Comparison of ENCODE assay signal across 14 mouse cellular contexts in the genomic region with DNA sequence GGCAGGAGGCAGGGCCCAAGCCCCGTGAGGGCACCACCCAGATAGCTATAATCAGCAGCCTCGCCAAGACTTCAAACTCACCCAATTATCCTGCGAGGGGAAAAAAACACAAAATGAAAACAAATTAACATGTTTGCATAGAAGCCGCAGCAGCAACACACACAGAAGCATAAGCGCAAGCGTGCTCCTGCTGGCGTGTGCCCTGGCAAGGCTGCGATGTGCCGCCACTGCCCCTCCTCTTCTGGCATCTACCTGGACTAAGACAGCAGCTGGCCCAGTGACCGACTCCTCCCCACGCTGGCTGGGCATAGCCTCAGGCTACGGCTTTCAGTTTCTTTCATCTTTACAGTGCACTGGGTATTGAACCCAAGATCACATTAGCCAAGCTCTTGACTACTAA. TPM values are rescaled to one million over a fixed set of nuclear protein-coding genes. Genes with fewer than 3 reads are reported as not detected.
DNase-seq lines count a peak whose midpoint lies in the region; ATAC-seq and TF ChIP-seq lines count a peak whose summit lies in the region.
"Had no signal": no experiment of that assay in that cellular context is flagged by ENCODE, and none has a peak within 500 bp of the region (broad histone marks: within the 10 kb centered on the region; RNA-seq: fewer than 3 reads in every experiment).

No protein-coding gene starts in this region.

- H3K27me3 ChIP-seq in kidney, postnatal 0 days (ENCODE audit: insufficient read depth, low read length) = no peaks in the 10 kb centered on the region
- peaks cover 46% of the 10 kb centered on the region for H3K27me3 ChIP-seq in forebrain, embryonic 15.5 days
- no peaks in the 10 kb centered on the region for H3K27me3 ChIP-seq in hindbrain, embryonic 15.5 days
- peaks cover 25% of the 10 kb centered on the region for H3K27me3 ChIP-seq in heart, embryonic 12.5 days (replicated peaks)

- H3K9ac ChIP-seq in kidney, postnatal 0 days (ENCODE audit: low read depth, low read length) = no peak overlapping the region
- H3K9ac ChIP-seq in forebrain, embryonic 15.5 days (replicated peaks) = no peak overlapping the region
- no peak overlapping the region for H3K9ac ChIP-seq in hindbrain, embryonic 15.5 days
- no peak overlapping the region for H3K9ac ChIP-seq in heart, embryonic 12.5 days
- H3K9ac ChIP-seq: embryonic facial prominence, embryonic 13.5 days; heart, embryonic 13.5 days had no signal

- H3K27ac ChIP-seq in kidney, postnatal 0 days = peak overlapping the region; percentile 36; the same call in 1 of the 2 replicates
- H3K27ac ChIP-seq in forebrain, embryonic 15.5 days (replicated peaks) = 0 out of 2 replicates have a peak overlapping the region, but pooled peaks have one; percentile 4
- peak overlapping the region; percentile 44 for H3K27ac ChIP-seq in hindbrain, embryonic 15.5 days (replicated peaks)
- no peak overlapping the region for H3K27ac ChIP-seq in heart, embryonic 12.5 days (ENCODE audit: poor library complexity, severe bottlenecking)
- H3K27ac ChIP-seq: embryonic facial prominence, embryonic 13.5 days; heart, embryonic 13.5 days had no signal

- H3K9me3 ChIP-seq in kidney, postnatal 0 days (replicated peaks; ENCODE audit: low read length) = no peaks in the 10 kb centered on the region
- H3K9me3 ChIP-seq in forebrain, embryonic 15.5 days = no peaks in the 10 kb centered on the region
- no peaks in the 10 kb centered on the region for H3K9me3 ChIP-seq in hindbrain, embryonic 15.5 days
- H3K9me3 ChIP-seq in heart, embryonic 12.5 days (replicated peaks) = no peaks in the 10 kb centered on the region
- H3K9me3 ChIP-seq: embryonic facial prominence, embryonic 13.5 days; heart, embryonic 13.5 days had no signal

- WGBS in kidney, postnatal 0 days = 70% methylated on average over 12 of the region's 12 CpGs
- 25% methylated on average over 12 of the region's 12 CpGs for WGBS in forebrain, embryonic 15.5 days
- 32% methylated on average over 12 of the region's 12 CpGs for WGBS in hindbrain, embryonic 15.5 days
- 81% methylated on average over 12 of the region's 12 CpGs for WGBS in heart, embryonic 12.5 days

- TF ChIP-seq CTCF in kidney, postnatal 0 days (IDR thresholded peaks at IDR 0.05; ENCODE audit: low read depth) = no peak

- H3K36me3 ChIP-seq in kidney, postnatal 0 days (ENCODE audit: insufficient read depth, low read length) = no peaks in the 10 kb centered on the region
- H3K36me3 ChIP-seq in forebrain, embryonic 15.5 days = no peaks in the 10 kb centered on the region
- no peaks in the 10 kb centered on the region for H3K36me3 ChIP-seq in hindbrain, embryonic 15.5 days
- H3K36me3 ChIP-seq in heart, embryonic 12.5 days = no peaks in the 10 kb centered on the region
- H3K36me3 ChIP-seq: embryonic facial prominence, embryonic 13.5 days; heart, embryonic 13.5 days had no signal

- peak; percentile 50 to 77 for DNase-seq in adrenal gland, adult (ENCODE audit: inconsistent age in 2 of 2, low spot score in 1 of 2)
- DNase-seq in adrenal gland, adult 8-10 months = no peak
- no peak for DNase-seq in kidney, postnatal 0 days (ENCODE audit: low spot score)
- no peak for DNase-seq in kidney, adult 8-10 months
- DNase-seq in left cerebral cortex, adult 8-10 months (ENCODE audit: low spot score in 2 of 2) = no peak
- DNase-seq: cerebellum, postnatal 25 days; layer of hippocampus, adult 9-11 months; thymus, adult 2 months had no signal

- no peak for ATAC-seq in kidney, postnatal 0 days (replicated peaks; ENCODE audit: low FRiP score, low read depth)
- no peak for ATAC-seq in forebrain, embryonic 15.5 days (replicated peaks)
- no peak for ATAC-seq in hindbrain, embryonic 15.5 days (ENCODE audit: low FRiP score, low read depth)
- no peak for ATAC-seq in heart, embryonic 12.5 days (ENCODE audit: insufficient number of reproducible peaks, low FRiP score)

- H3K4me2 ChIP-seq in kidney, postnatal 0 days (ENCODE audit: low read length) = no peak overlapping the region
- no peak overlapping the region for H3K4me2 ChIP-seq in forebrain, embryonic 15.5 days (replicated peaks)
- H3K4me2 ChIP-seq in hindbrain, embryonic 15.5 days = no peak overlapping the region
- no peak overlapping the region for H3K4me2 ChIP-seq in heart, embryonic 12.5 days
- H3K4me2 ChIP-seq: embryonic facial prominence, embryonic 13.5 days; heart, embryonic 13.5 days had no signal

- peaks cover 47% of the 10 kb centered on the region for H3K4me1 ChIP-seq in kidney, postnatal 0 days (replicated peaks; ENCODE audit: insufficient read depth, low read length)
- H3K4me1 ChIP-seq in forebrain, embryonic 15.5 days = peaks cover 71% of the 10 kb centered on the region
- H3K4me1 ChIP-seq in hindbrain, embryonic 15.5 days (replicated peaks) = peaks cover 78% of the 10 kb centered on the region
- H3K4me1 ChIP-seq in heart, embryonic 12.5 days (replicated peaks) = peaks cover 5% of the 10 kb centered on the region; the same call in 1 of the 2 replicates

- no peak overlapping the region for H3K4me3 ChIP-seq in kidney, postnatal 0 days (replicated peaks; ENCODE audit: low read depth, low read length)
- no peak overlapping the region for H3K4me3 ChIP-seq in forebrain, embryonic 15.5 days
- no peak overlapping the region for H3K4me3 ChIP-seq in hindbrain, embryonic 15.5 days
- no peak overlapping the region for H3K4me3 ChIP-seq in heart, embryonic 12.5 days
- H3K4me3 ChIP-seq: embryonic facial prominence, embryonic 13.5 days; heart, embryonic 13.5 days; myocyte had no signal

RNA-seq across cellular contexts. Expression of a gene that starts 13.7 kb away (rescaled TPM):
- total RNA-seq in adrenal gland, adult 8-10 months (2022) = 10 to 100 TPM; 28.1 to 47.2 (median 33.7) TPM
- 5.0 and 5.8 TPM in 2 replicates for polyA plus RNA-seq in kidney, postnatal 0 days (2015; fragmentation: Nextera tagmentation; extraction: Ambion mirVana)
- 5.2 and 5.6 TPM in 2 replicates for polyA plus RNA-seq in forebrain, embryonic 15.5 days (2015; fragmentation: Nextera tagmentation; extraction: Ambion mirVana)
- 6.6 and 8.3 TPM in 2 replicates for polyA plus RNA-seq in hindbrain, embryonic 15.5 days (2015; fragmentation: Nextera tagmentation; extraction: Ambion mirVana)
- 0.63 and 1.1 TPM in 2 replicates for polyA plus RNA-seq in heart, embryonic 12.5 days (2016; fragmentation: Nextera tagmentation; extraction: Ambion mirVana)
- 10 to 100 TPM in 3 of 4 experiments, 1 to 10 TPM in 1; 8.6 to 12.8 (median 11.6) TPM for total RNA-seq in left cerebral cortex, adult 8-10 months (2022)

Comparison
In these comparisons a context has a peak if more than half of its experiments do, and no peak if none do; other contexts are left out.
1. DNase-seq: peak in adrenal gland, adult (2 of 2); none in adrenal gland, adult 8-10 months (single experiment), kidney, postnatal 0 days (single experiment), kidney, adult 8-10 months (0 of 2) and left cerebral cortex, adult 8-10 months (0 of 2).